Mouse (Mus musculus): ENCODE measurements around the gene Mmd2. TPM values are rescaled to one million over a fixed set of nuclear protein-coding genes. Genes with fewer than 3 reads are reported as not detected.

Gene Mmd2
- 57.8 and 59.2 TPM in 2 replicates for polyA plus RNA-seq (2015; fragmentation: Nextera tagmentation; extraction: Ambion mirVana)

DNA sequence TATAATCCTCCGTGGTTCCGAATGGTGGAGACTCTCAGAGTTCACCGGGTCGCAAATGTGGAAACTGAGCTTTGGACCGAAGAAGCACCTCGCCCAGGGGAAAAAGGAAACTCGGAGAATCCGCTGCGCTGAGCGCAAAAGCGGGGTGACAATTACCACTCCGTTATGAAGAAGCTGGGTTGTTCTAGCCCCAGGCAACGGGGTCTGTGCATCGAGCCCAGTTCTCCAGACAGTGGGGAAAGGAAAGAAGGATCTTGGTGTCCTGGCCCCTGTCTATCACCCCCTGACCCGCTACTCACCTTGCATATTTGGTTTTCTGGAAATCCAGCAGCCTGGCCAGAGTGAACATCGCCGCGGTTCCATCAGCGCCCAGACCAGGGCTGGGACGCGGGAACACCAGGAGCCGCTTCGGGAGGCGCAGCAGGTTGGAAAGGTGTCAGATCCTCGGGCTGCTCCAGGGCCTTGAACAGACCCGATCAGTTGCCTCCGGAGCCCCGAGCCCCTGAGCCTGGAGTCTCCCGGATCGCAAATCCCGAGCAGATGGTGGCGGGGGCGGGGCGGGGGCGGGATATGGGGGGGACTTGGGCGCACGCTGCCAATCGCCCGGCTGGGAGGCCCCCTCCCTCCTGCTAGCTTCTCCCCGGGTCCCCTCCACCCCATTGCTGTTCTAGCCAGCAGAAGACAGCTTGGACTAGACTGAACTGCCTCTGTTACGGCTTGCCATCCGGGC lies at the start of gene Mmd2:
Mmd2 (minus strand) TSS at position 542 of the 730 bp plus-strand sequence.
- Histone ChIP-seq H3K36me3 (no peaks in the 10 kb centered on the region), H3K9ac (replicated peaks) (peak within 1 kb of the TSS; percentile 48), H3K4me1 (peaks cover 12% of the 10 kb centered on the region), H3K4me2 (peak within 1 kb of the TSS; percentile 86), H3K9me3 (replicated peaks) (no peaks in the 10 kb centered on the region), H3K27me3 (replicated peaks) (peaks cover 3% of the 10 kb centered on the region; the same call in 1 of the 2 replicates), H3K4me3 (replicated peaks) (peak within 1 kb of the TSS; percentile 42), H3K27ac (replicated peaks) (peak within 1 kb of the TSS; percentile 29)
- 3% methylated on average over 39 of the region's 42 CpGs for WGBS
- peak; percentile 84 for ATAC-seq (ENCODE audit: low FRiP score)

DNA sequence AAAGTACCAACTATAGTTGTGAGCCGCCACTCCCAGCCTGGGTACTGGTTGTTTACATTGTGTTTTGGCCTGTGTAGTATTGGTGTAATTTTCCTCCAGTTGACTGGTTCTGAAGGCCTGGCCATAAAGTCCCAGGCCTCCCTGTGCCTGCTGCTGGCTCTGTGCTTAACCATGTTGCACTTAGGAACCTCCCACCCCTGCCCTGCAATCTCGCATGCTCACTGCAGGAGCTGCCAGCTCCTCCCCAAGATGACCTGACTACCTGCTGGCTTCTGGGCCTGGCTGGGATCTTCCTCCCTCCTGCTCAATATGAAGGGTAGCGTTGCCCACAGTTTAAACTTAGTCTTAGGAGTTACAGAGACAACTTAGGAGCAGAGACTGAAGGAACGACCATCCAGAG lies 43.7 kb upstream of the Mmd2 start:
- Histone ChIP-seq H3K9me3 (replicated peaks) (no peaks in the 10 kb centered on the region), H3K4me3 (replicated peaks) (no peak overlapping the region), H3K4me1 (peaks cover 17% of the 10 kb centered on the region), H3K27me3 (replicated peaks) (no peaks in the 10 kb centered on the region), H3K9ac (replicated peaks) (no peak overlapping the region), H3K4me2 (no peak overlapping the region), H3K27ac (replicated peaks) (no peak overlapping the region; the same call in 1 of the 2 replicates), H3K36me3 (peaks cover 21% of the 10 kb centered on the region)
- no peak for ATAC-seq (ENCODE audit: low FRiP score)
- WGBS, result 57% methylated on average over 4 of the region's 4 CpGs

DNA sequence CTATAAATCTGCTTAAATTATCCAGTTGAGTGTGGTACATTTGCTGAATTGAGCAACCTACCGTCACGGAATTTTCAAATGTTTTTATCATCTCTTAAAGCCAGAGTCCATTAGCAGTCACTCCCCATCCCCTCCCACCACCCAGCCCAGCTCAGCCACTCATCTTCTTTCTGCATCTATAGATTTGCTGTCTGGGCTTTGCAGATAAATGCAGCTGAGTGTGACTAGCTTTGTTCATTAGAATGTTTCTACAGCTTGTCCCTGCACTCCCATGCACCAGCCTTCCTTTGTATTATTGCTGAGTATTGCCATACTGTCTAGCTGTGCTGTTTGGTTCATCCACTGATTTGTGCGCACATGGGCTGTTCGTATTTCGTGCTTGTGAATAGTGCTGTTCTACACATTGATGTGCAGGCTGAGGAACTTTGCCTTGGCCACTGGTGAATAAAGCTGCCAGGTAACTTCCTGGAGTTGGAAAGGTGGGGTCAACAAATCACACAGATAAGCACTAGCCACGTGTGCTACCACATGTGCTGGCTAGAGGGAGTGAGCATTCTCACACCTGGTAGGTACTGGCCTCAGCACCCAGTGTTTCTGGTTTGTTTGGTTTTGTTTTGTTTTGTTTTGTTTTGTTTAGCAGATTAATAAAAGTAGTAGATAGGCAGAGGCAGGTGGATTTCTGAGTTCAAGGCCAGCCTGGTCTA lies 42.3 kb upstream of the Mmd2 start:
- H3K4me1 ChIP-seq, result peaks cover 17% of the 10 kb centered on the region
- H3K9ac ChIP-seq (replicated peaks), result no peak overlapping the region
- H3K4me2 ChIP-seq, result no peak overlapping the region
- H3K4me3 ChIP-seq (replicated peaks), result no peak overlapping the region
- peaks cover 8% of the 10 kb centered on the region for H3K36me3 ChIP-seq
- H3K27me3 ChIP-seq (replicated peaks), result no peaks in the 10 kb centered on the region
- no peak for ATAC-seq (ENCODE audit: low FRiP score)
- H3K27ac ChIP-seq (replicated peaks), result peak overlapping the region; percentile 14
- WGBS, result 67% methylated on average over 6 of the region's 6 CpGs
- H3K9me3 ChIP-seq (replicated peaks), result no peaks in the 10 kb centered on the region

DNA sequence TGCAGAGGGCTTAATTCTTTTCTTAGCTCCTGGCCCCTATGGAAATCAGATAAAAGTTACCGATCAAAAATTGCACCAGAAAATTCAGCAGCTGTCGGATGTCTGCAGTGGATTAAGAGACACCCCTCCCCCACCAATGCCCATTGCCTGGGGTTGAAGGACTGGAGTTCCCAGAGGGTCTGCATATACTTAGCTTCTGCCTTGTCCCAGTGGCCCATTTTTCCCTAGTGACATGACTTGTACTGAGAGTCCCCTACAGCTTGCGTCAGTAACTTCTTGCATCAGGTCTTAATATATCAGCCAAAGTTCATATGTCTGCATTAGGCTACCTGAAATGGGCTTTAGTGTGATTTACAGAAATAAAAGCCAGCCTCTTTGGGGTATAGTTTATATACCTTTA lies 41.8 kb upstream of the Mmd2 start:
- peaks cover 4% of the 10 kb centered on the region; the same call in 1 of the 2 replicates for H3K36me3 ChIP-seq
- H3K4me2 ChIP-seq, result no peak overlapping the region
- peak overlapping the region; percentile 14; the same call in 1 of the 2 replicates for H3K27ac ChIP-seq (replicated peaks)
- no peak for ATAC-seq (ENCODE audit: low FRiP score)
- peaks cover 17% of the 10 kb centered on the region for H3K4me1 ChIP-seq
- H3K27me3 ChIP-seq (replicated peaks), result no peaks in the 10 kb centered on the region
- WGBS, result 41% methylated on average over 3 of the region's 3 CpGs
- H3K4me3 ChIP-seq (replicated peaks), result no peak overlapping the region
- H3K9ac ChIP-seq (replicated peaks), result no peak overlapping the region
- no peaks in the 10 kb centered on the region for H3K9me3 ChIP-seq (replicated peaks)

DNA sequence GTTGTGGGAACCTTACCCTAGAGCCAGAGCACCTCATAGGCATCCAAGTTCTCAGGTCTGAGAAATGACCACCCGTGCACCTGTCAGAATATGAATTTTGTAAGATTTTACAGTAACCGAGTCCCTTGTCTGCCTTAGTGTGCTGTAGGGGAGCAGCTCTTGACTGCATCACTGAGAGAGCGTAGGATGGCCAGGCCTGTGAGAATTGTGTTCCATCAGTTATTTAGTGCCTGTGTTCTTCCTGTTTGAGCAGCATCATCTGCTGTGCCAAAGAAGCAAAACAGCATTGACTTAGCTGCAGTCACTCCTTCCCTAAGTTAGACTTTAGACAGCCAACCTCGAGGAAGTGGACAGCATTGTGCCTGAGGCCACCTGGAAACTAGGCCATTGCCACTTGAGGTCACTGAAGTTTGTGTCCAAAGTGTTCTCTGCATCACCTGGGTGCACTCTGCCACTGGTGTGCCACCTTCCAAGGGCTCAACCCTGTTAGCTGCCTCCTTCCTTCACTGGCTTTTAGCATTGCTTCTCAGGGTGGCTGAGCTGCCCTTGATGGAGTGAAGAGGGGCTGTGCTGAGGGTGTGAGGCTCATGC lies 41.0 kb upstream of the Mmd2 start:
- Histone ChIP-seq H3K9ac (replicated peaks) (no peak overlapping the region), H3K9me3 (replicated peaks) (peaks cover 5% of the 10 kb centered on the region; the same call in 1 of the 2 replicates), H3K27me3 (replicated peaks) (no peaks in the 10 kb centered on the region), H3K4me2 (no peak overlapping the region), H3K36me3 (peaks cover 7% of the 10 kb centered on the region; the same call in 1 of the 2 replicates), H3K4me1 (peaks cover 17% of the 10 kb centered on the region), H3K27ac (replicated peaks) (no peak overlapping the region), H3K4me3 (replicated peaks) (no peak overlapping the region)
- no peak for ATAC-seq (ENCODE audit: low FRiP score)
- WGBS, result 93% methylated on average over 4 of the region's 4 CpGs

DNA sequence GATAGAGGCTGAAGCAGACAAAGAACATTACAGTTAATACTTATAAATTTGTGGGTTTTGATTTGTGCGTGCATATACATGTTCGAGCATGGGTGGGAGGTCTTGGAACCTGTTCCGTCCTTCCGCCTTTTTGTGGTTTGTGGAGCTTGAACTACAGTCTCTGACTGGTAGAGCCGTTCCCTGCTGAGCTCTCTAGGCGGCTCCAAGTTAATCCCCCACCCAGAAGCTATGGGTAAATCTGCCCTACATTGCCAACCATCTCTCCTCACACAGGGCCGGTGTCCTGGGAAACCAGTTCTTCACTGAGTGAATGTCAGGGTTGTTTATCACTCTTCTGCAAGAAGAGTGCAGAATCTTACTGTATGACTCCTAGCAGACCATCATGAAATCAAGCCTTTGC lies 39.6 kb upstream of the Mmd2 start:
- WGBS, result 67% methylated on average over 7 of the region's 7 CpGs
- no peak overlapping the region for H3K9ac ChIP-seq (replicated peaks)

DNA sequence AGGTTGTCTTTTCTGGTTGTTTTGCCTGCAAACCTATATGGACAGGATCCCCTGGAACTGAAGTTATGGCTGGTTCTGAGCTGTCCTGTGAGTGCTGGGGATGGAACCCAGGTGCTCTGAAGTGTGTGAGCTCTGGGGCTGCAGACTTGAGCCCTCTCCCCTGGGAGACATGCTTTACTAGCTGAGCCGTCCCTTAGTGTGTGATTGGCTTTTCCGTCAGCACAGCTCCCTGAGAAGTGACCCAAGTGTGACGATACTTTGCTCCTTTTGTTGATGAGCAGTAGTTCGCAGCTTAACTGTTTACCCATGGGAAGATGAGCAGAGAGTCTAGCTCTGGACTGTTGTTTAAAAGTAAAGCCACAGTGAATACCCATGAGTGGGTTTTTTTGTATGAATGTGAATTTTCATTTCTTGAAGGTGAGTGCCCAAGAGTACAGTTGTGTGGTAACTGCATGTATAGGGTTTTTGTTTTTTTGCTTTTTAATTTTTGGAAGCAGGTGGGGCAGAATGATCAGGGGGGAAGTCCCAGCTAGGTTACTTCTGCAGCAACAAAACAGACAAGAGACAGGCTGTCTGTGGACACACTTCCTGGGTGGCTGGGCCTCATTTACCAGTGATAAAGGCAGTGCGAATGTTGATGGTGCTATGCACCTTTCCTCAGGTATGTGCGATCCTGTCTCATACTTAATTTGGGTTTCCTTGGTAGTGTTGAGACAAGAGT lies 32.9 kb upstream of the Mmd2 start:
- no peak overlapping the region for H3K4me3 ChIP-seq (replicated peaks)
- WGBS, result 77% methylated on average over 6 of the region's 6 CpGs
- peaks cover 40% of the 10 kb centered on the region for H3K36me3 ChIP-seq
- no peak overlapping the region for H3K27ac ChIP-seq (replicated peaks)
- H3K4me2 ChIP-seq, result no peak overlapping the region
- H3K27me3 ChIP-seq (replicated peaks), result no peaks in the 10 kb centered on the region
- H3K4me1 ChIP-seq, result no peaks in the 10 kb centered on the region
- no peak overlapping the region for H3K9ac ChIP-seq (replicated peaks)
- ATAC-seq (ENCODE audit: low FRiP score), result no peak
- H3K9me3 ChIP-seq (replicated peaks), result peaks cover 5% of the 10 kb centered on the region; the same call in 1 of the 2 replicates

More for the DNA sequence above, 39.6 kb upstream of the Mmd2 start:
- Histone ChIP-seq H3K27ac (replicated peaks) (peak overlapping the region; percentile 54; the same call in 1 of the 2 replicates), H3K36me3 (peaks cover 13% of the 10 kb centered on the region), H3K4me1 (peaks cover 17% of the 10 kb centered on the region), H3K9me3 (replicated peaks) (peaks cover 5% of the 10 kb centered on the region; the same call in 1 of the 2 replicates), H3K27me3 (replicated peaks) (no peaks in the 10 kb centered on the region), H3K4me2 (no peak overlapping the region), H3K4me3 (replicated peaks) (no peak overlapping the region)
- no peak for ATAC-seq (ENCODE audit: low FRiP score)

DNA sequence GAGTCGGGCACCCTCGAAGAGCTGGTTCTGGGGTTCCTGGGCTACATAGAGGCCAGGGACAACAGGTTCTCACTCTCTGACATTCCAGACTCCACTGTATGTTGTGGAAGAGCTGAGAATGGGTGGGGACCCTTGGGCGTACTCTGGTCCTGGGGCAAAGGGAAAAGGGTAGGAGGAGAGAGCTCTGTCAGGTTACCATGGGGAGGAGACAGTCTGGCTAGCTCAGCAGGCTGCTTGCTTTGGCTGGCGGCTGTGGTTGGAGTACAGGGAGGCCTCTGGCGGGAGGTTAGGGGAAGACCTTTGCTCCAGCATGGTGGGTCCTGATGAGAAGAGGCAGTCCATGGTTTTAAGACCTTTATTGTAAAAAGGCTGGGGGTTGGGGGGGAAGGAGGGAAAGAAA lies 31.5 kb upstream of the Mmd2 start:
- Histone ChIP-seq H3K4me2 (no peak overlapping the region), H3K27ac (replicated peaks) (no peak overlapping the region), H3K4me1 (no peaks in the 10 kb centered on the region), H3K9me3 (replicated peaks) (peaks cover 4% of the 10 kb centered on the region; the same call in 1 of the 2 replicates), H3K27me3 (replicated peaks) (no peaks in the 10 kb centered on the region), H3K9ac (replicated peaks) (no peak overlapping the region), H3K4me3 (replicated peaks) (no peak overlapping the region), H3K36me3 (peaks cover 43% of the 10 kb centered on the region)
- WGBS, result 86% methylated on average over 5 of the region's 5 CpGs
- no peak for ATAC-seq (ENCODE audit: low FRiP score)

DNA sequence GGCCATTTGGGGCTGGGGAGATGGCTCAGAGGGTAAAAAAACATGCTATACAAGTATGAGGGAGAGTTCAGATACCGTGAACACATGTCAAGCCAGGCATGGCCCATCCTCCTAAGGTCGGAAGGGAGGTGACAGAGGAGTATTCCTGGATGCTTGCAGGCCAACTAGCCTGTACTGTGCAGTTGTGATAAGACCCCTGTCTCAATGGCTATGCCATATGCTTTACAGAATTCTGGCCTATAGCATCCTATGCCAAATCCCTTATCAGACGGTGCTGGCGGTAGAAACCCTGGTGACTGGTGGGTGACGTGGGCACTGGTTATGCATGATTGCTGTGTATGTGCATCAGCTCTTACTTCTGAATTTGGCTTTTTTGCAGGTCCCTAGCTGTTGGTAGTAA lies 29.2 kb upstream of the Mmd2 start:
- Histone ChIP-seq H3K27me3 (replicated peaks) (no peaks in the 10 kb centered on the region), H3K9me3 (replicated peaks) (no peaks in the 10 kb centered on the region), H3K9ac (replicated peaks) (no peak overlapping the region), H3K27ac (replicated peaks) (no peak overlapping the region), H3K4me2 (no peak overlapping the region), H3K36me3 (peaks cover 46% of the 10 kb centered on the region), H3K4me1 (no peaks in the 10 kb centered on the region), H3K4me3 (replicated peaks) (no peak overlapping the region)
- WGBS, result 93% methylated on average over 5 of the region's 5 CpGs
- ATAC-seq (ENCODE audit: low FRiP score), result no peak

DNA sequence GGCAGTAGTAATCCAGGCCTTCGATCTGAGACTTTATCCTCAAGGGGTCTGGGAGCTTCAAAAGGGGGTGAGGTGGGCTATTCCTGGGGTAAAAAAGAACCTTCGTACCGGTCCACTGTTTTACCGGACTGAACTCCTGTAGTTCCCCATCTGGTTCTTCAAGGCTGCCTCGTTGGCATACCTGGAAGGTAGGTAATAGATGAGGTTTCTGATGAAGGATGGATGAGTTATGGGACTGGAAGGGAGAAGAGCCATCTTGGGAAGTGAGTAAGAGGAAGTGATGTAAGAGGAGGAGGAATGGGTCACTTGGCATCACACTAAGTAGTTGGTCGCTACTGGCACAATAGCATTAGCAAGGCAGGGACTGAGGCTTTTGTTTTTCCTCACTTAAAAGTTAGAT lies 21.6 kb upstream of the Mmd2 start:
- Histone ChIP-seq H3K9me3 (replicated peaks) (no peaks in the 10 kb centered on the region), H3K9ac (replicated peaks) (peak overlapping the region; percentile 94), H3K4me3 (replicated peaks) (peak overlapping the region; percentile 94), H3K36me3 (peaks cover 16% of the 10 kb centered on the region), H3K27ac (replicated peaks) (peak overlapping the region; percentile 82; the same call in 1 of the 2 replicates), H3K4me2 (peak overlapping the region; percentile 87), H3K27me3 (replicated peaks) (no peaks in the 10 kb centered on the region), H3K4me1 (peaks cover 22% of the 10 kb centered on the region)
- WGBS, result 7% methylated on average over 6 of the region's 6 CpGs
- ATAC-seq (ENCODE audit: low FRiP score), result no peak

DNA sequence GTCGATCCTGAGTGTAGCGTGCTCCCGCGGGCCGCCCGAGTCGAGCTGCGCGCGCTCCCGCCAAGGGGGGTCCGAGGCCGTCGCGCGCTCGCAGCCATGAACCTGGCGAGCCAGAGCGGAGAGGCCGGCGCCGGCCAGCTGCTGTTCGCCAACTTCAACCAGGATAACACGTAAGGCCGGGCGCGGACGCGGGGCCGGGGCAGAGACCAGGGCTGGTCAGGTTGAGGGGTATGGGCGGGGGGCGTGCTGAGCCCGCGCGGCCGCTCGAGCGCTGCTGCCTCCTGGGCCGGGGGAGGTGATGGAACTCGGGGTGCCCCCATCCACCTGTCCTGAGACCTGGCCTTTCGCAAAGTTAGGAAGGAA lies 21.0 kb upstream of the Mmd2 start:
- WGBS, result under 1% methylated on average over 38 of the region's 41 CpGs
- H3K27ac ChIP-seq (replicated peaks), result peak overlapping the region; percentile 82
- H3K4me2 ChIP-seq, result peak overlapping the region; percentile 87
- H3K36me3 ChIP-seq, result peaks cover 16% of the 10 kb centered on the region
- H3K4me3 ChIP-seq (replicated peaks), result peak overlapping the region; percentile 94
- H3K9ac ChIP-seq (replicated peaks), result peak overlapping the region; percentile 94
- H3K4me1 ChIP-seq, result peaks cover 22% of the 10 kb centered on the region
- H3K27me3 ChIP-seq (replicated peaks), result no peaks in the 10 kb centered on the region
- ATAC-seq (ENCODE audit: low FRiP score), result peak; percentile 66
- H3K9me3 ChIP-seq (replicated peaks), result no peaks in the 10 kb centered on the region
